Mouse (Mus musculus): Measurements from ENCODE around the gene Atp2b2. TPM values are rescaled to one million over a fixed set of nuclear protein-coding genes. Genes with fewer than 3 reads are reported as not detected.

Atp2b2 gene
- polyA plus RNA-seq, 1 experiment from 2014 or later, result 32.2 TPM

- Histone ChIP-seq H3K9ac (replicated peaks; ENCODE audit: low read depth, low read length) (no peak overlapping the region), H3K4me2 (ENCODE audit: low read length) (no peak overlapping the region), H3K27me3 (replicated peaks; ENCODE audit: control insufficient read depth, insufficient read depth, low read length) (no peaks in the 10 kb centered on the region), H3K9me3 (ENCODE audit: control insufficient read depth, low read length) (no peaks in the 10 kb centered on the region), H3K4me1 (replicated peaks; ENCODE audit: control insufficient read depth, insufficient read depth, low read length) (peaks cover 24% of the 10 kb centered on the region), H3K27ac (ENCODE audit: low read length) (no peak overlapping the region), H3K36me3 (ENCODE audit: control insufficient read depth, insufficient read depth) (no peaks in the 10 kb centered on the region), H3K4me3 (replicated peaks; ENCODE audit: low read length) (no peak overlapping the region)
- no peak for ATAC-seq
- WGBS, result 80% methylated on average over 6 of the region's 8 CpGs
Observed at GRCm38 (mm10) chr6:113864812-113865211, 177.6 kb downstream of the Atp2b2 start.

GRCm38 (mm10) chr6:113862955-113863354 is 179.5 kb downstream of the Atp2b2 start:
- WGBS, result 85% methylated on average over 4 of the region's 4 CpGs
- no peaks in the 10 kb centered on the region for H3K36me3 ChIP-seq (ENCODE audit: control insufficient read depth, insufficient read depth)
- H3K27me3 ChIP-seq (replicated peaks; ENCODE audit: control insufficient read depth, insufficient read depth, low read length), result no peaks in the 10 kb centered on the region
- peaks cover 39% of the 10 kb centered on the region for H3K4me1 ChIP-seq (replicated peaks; ENCODE audit: control insufficient read depth, insufficient read depth, low read length)
- H3K9me3 ChIP-seq (ENCODE audit: control insufficient read depth, low read length), result no peaks in the 10 kb centered on the region
- H3K4me3 ChIP-seq (replicated peaks; ENCODE audit: low read length), result no peak overlapping the region
- H3K4me2 ChIP-seq (ENCODE audit: low read length), result no peak overlapping the region
- H3K9ac ChIP-seq (replicated peaks; ENCODE audit: low read depth, low read length), result no peak overlapping the region
- no peak for ATAC-seq
- H3K27ac ChIP-seq (ENCODE audit: low read length), result no peak overlapping the region

GRCm38 (mm10) chr6:113861938-113862337 is 180.5 kb downstream of the Atp2b2 start:
- no peaks in the 10 kb centered on the region for H3K27me3 ChIP-seq (replicated peaks; ENCODE audit: control insufficient read depth, insufficient read depth, low read length)
- peak overlapping the region; percentile 94; the same call in 1 of the 2 replicates for H3K27ac ChIP-seq (ENCODE audit: low read length)
- H3K4me3 ChIP-seq (replicated peaks; ENCODE audit: low read length), result no peak overlapping the region
- peaks cover 49% of the 10 kb centered on the region for H3K4me1 ChIP-seq (replicated peaks; ENCODE audit: control insufficient read depth, insufficient read depth, low read length)
- H3K9ac ChIP-seq (replicated peaks; ENCODE audit: low read depth, low read length), result no peak overlapping the region
- 81% methylated on average over 3 of the region's 3 CpGs for WGBS
- H3K9me3 ChIP-seq (ENCODE audit: control insufficient read depth, low read length), result no peaks in the 10 kb centered on the region
- no peaks in the 10 kb centered on the region for H3K36me3 ChIP-seq (ENCODE audit: control insufficient read depth, insufficient read depth)
- H3K4me2 ChIP-seq (ENCODE audit: low read length), result no peak overlapping the region
- ATAC-seq, result no peak

- no peaks in the 10 kb centered on the region for H3K36me3 ChIP-seq (ENCODE audit: control insufficient read depth, insufficient read depth)
- H3K9ac ChIP-seq (replicated peaks; ENCODE audit: low read depth, low read length), result peak overlapping the region; percentile 27
- no peak for ATAC-seq
- no peaks in the 10 kb centered on the region for H3K27me3 ChIP-seq (replicated peaks; ENCODE audit: control insufficient read depth, insufficient read depth, low read length)
- peak overlapping the region; percentile 94 for H3K27ac ChIP-seq (ENCODE audit: low read length)
- H3K4me1 ChIP-seq (replicated peaks; ENCODE audit: control insufficient read depth, insufficient read depth, low read length), result peaks cover 54% of the 10 kb centered on the region
- no peak overlapping the region for H3K4me3 ChIP-seq (replicated peaks; ENCODE audit: low read length)
- no peaks in the 10 kb centered on the region for H3K9me3 ChIP-seq (ENCODE audit: control insufficient read depth, low read length)
- WGBS, result 52% methylated on average over 4 of the region's 4 CpGs
- H3K4me2 ChIP-seq (ENCODE audit: low read length), result 0 out of 2 replicates have a peak overlapping the region, but pooled peaks have one; percentile 26
Observed at GRCm38 (mm10) chr6:113861375-113861770, 181.0 kb downstream of the Atp2b2 start.

- peak overlapping the region; percentile 27 for H3K9ac ChIP-seq (replicated peaks; ENCODE audit: low read depth, low read length)
- 17% methylated on average over 15 of the region's 15 CpGs for WGBS
- peaks cover 60% of the 10 kb centered on the region for H3K4me1 ChIP-seq (replicated peaks; ENCODE audit: control insufficient read depth, insufficient read depth, low read length)
- H3K27me3 ChIP-seq (replicated peaks; ENCODE audit: control insufficient read depth, insufficient read depth, low read length), result no peaks in the 10 kb centered on the region
- H3K27ac ChIP-seq (ENCODE audit: low read length), result peak overlapping the region; percentile 94
- H3K36me3 ChIP-seq (ENCODE audit: control insufficient read depth, insufficient read depth), result no peaks in the 10 kb centered on the region
- peak overlapping the region; percentile 26; the same call in 1 of the 2 replicates for H3K4me2 ChIP-seq (ENCODE audit: low read length)
- no peaks in the 10 kb centered on the region for H3K9me3 ChIP-seq (ENCODE audit: control insufficient read depth, low read length)
- ATAC-seq, result peak; percentile 64
- H3K4me3 ChIP-seq (replicated peaks; ENCODE audit: low read length), result no peak overlapping the region
Observed at GRCm38 (mm10) chr6:113860735-113861374, 181.6 kb downstream of the Atp2b2 start.

GRCm38 (mm10) chr6:113860023-113860734 is 182.2 kb downstream of the Atp2b2 start:
- 52% methylated on average over 9 of the region's 9 CpGs for WGBS
- Histone ChIP-seq H3K27ac (ENCODE audit: low read length) (peak overlapping the region; percentile 94), H3K4me1 (replicated peaks; ENCODE audit: control insufficient read depth, insufficient read depth, low read length) (peaks cover 64% of the 10 kb centered on the region), H3K4me3 (replicated peaks; ENCODE audit: low read length) (no peak overlapping the region), H3K27me3 (replicated peaks; ENCODE audit: control insufficient read depth, insufficient read depth, low read length) (no peaks in the 10 kb centered on the region), H3K9ac (replicated peaks; ENCODE audit: low read depth, low read length) (no peak overlapping the region; the same call in 1 of the 2 replicates), H3K4me2 (ENCODE audit: low read length) (no peak overlapping the region), H3K9me3 (ENCODE audit: control insufficient read depth, low read length) (no peaks in the 10 kb centered on the region), H3K36me3 (ENCODE audit: control insufficient read depth, insufficient read depth) (no peaks in the 10 kb centered on the region)
- ATAC-seq, result no peak

- no peak for ATAC-seq
- Histone ChIP-seq H3K4me3 (replicated peaks; ENCODE audit: low read length) (no peak overlapping the region), H3K4me1 (replicated peaks; ENCODE audit: control insufficient read depth, insufficient read depth, low read length) (peaks cover 65% of the 10 kb centered on the region), H3K36me3 (ENCODE audit: control insufficient read depth, insufficient read depth) (no peaks in the 10 kb centered on the region), H3K9me3 (ENCODE audit: control insufficient read depth, low read length) (no peaks in the 10 kb centered on the region), H3K9ac (replicated peaks; ENCODE audit: low read depth, low read length) (0 out of 2 replicates have a peak overlapping the region, but pooled peaks have one; percentile 2), H3K27ac (ENCODE audit: low read length) (peak overlapping the region; percentile 80), H3K4me2 (ENCODE audit: low read length) (no peak overlapping the region), H3K27me3 (replicated peaks; ENCODE audit: control insufficient read depth, insufficient read depth, low read length) (no peaks in the 10 kb centered on the region)
- WGBS, result 58% methylated on average over 9 of the region's 9 CpGs
Observed at GRCm38 (mm10) chr6:113858317-113858716, 184.1 kb downstream of the Atp2b2 start.

GRCm38 (mm10) chr6:113857310-113857873 is 185.0 kb downstream of the Atp2b2 start:
- WGBS, result 40% methylated on average over 2 of the region's 2 CpGs
- no peak overlapping the region for H3K9ac ChIP-seq (replicated peaks; ENCODE audit: low read depth, low read length)
- H3K27ac ChIP-seq (ENCODE audit: low read length), result peak overlapping the region; percentile 80
- H3K4me3 ChIP-seq (replicated peaks; ENCODE audit: low read length), result no peak overlapping the region
- H3K4me2 ChIP-seq (ENCODE audit: low read length), result no peak overlapping the region
- H3K4me1 ChIP-seq (replicated peaks; ENCODE audit: control insufficient read depth, insufficient read depth, low read length), result peaks cover 65% of the 10 kb centered on the region
- H3K27me3 ChIP-seq (replicated peaks; ENCODE audit: control insufficient read depth, insufficient read depth, low read length), result no peaks in the 10 kb centered on the region
- H3K9me3 ChIP-seq (ENCODE audit: control insufficient read depth, low read length), result no peaks in the 10 kb centered on the region
- 0 out of 2 replicates have a peak, but pooled peaks have one; percentile 1 for ATAC-seq
- no peaks in the 10 kb centered on the region for H3K36me3 ChIP-seq (ENCODE audit: control insufficient read depth, insufficient read depth)

GRCm38 (mm10) chr6:113856790-113857189 is 185.6 kb downstream of the Atp2b2 start:
- Histone ChIP-seq H3K4me3 (replicated peaks; ENCODE audit: low read length) (no peak overlapping the region), H3K9me3 (ENCODE audit: control insufficient read depth, low read length) (no peaks in the 10 kb centered on the region), H3K36me3 (ENCODE audit: control insufficient read depth, insufficient read depth) (no peaks in the 10 kb centered on the region), H3K9ac (replicated peaks; ENCODE audit: low read depth, low read length) (no peak overlapping the region), H3K4me1 (replicated peaks; ENCODE audit: control insufficient read depth, insufficient read depth, low read length) (peaks cover 61% of the 10 kb centered on the region), H3K27me3 (replicated peaks; ENCODE audit: control insufficient read depth, insufficient read depth, low read length) (no peaks in the 10 kb centered on the region), H3K4me2 (ENCODE audit: low read length) (no peak overlapping the region), H3K27ac (ENCODE audit: low read length) (peak overlapping the region; percentile 80)
- 43% methylated on average over 15 of the region's 15 CpGs for WGBS
- peak; percentile 83 for ATAC-seq

All from forebrain, embryonic 16.5 days (tissue).